Mouse (Mus musculus) lung, adult 2 months (tissue): Measurements from ENCODE around the gene Togaram2.

ENCODE experiments used
- CTCF ChIP-seq: fragments of 200-500 bp; IDR thresholded peaks from 2 replicates; pipeline ENCODE4 v1.5.1; 2011; ENCODE audit warnings: mild to moderate bottlenecking, low read length, control low read depth; ENCODE audit not compliant: insufficient read depth
- POLR2A ChIP-seq: fragments of 200-500 bp; IDR thresholded peaks from 2 replicates; pipeline ENCODE4 v1.6.1; 2011; ENCODE audit warnings: low read depth, mild to moderate bottlenecking, control low read depth, low read length, borderline replicate concordance; ENCODE audit errors: extremely low read depth

DNA sequence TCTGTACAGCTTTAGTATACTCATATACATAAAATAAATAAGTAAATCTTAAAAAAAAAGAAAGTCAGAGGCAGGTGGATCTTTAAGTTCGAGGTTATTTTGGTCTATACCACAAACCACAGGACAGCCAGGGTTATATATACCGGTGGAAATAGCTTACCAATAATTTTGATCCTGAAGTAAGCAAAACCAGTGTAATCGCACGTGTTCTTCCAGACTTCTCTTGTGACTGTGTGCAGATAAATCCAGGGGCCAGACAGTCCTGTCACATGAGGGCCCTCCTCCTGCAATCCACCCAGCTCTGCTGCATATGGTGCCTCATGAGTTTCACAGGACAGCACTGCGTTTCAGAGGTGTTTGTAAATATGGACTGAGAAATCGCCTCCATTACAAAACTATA lies 9.6 kb upstream of the Togaram2 start:
- TF ChIP-seq CTCF (no peak), POLR2A (no peak)
